Mouse (Mus musculus) intestine, postnatal 0 days (tissue): ENCODE measurements around the gene Shroom1. TPM values are rescaled to one million over a fixed set of nuclear protein-coding genes. Genes with fewer than 3 reads are reported as not detected.

Experiments
- ATAC-seq: fragments of 200-750 bp; cut with Nextera tagmentation; 2 replicates; pipeline ENCODE4 v1.8.0; 2017; ENCODE audit warnings: mild to moderate bottlenecking, moderate TSS enrichment, moderate library complexity
- H3K27ac ChIP-seq: fragments of 300-500 bp; sonication (generic); 2 replicates; pipeline ENCODE4 v1.5.1; 2014; ENCODE audit warnings: mild to moderate bottlenecking, low read depth, low read length, moderate library complexity
- H3K27me3 ChIP-seq: fragments of 300-500 bp; sonication (generic); replicated peaks from 2 replicates; pipeline ENCODE4 v1.6.1; 2014; ENCODE audit warnings: low read length, mixed read lengths; ENCODE audit not compliant: control insufficient read depth, insufficient read depth
- H3K36me3 ChIP-seq: fragments of 300-500 bp; sonication (generic); 2 replicates; pipeline ENCODE4 v1.6.1; 2014; ENCODE audit warnings: mild to moderate bottlenecking, moderate library complexity; ENCODE audit not compliant: control insufficient read depth, insufficient read depth
- H3K4me1 ChIP-seq: fragments of 300-500 bp; sonication (generic); replicated peaks from 2 replicates; pipeline ENCODE4 v1.6.1; 2014; ENCODE audit warnings: antibody characterized with exemption, low read length, mixed read lengths; ENCODE audit not compliant: control insufficient read depth, insufficient read depth
- H3K4me2 ChIP-seq: fragments of 300-500 bp; sonication (generic); replicated peaks from 2 replicates; pipeline ENCODE4 v1.6.1; 2014; ENCODE audit warnings: low read depth, mild to moderate bottlenecking, moderate library complexity
- H3K4me3 ChIP-seq: fragments of 300-500 bp; sonication (generic); 2 replicates; pipeline ENCODE4 v1.5.1; 2014; ENCODE audit warnings: low read depth, low read length
- H3K9ac ChIP-seq: fragments of 300-500 bp; sonication (generic); 2 replicates; pipeline ENCODE4 v1.6.1; 2014; ENCODE audit warnings: mild to moderate bottlenecking, low read depth, low read length
- H3K9me3 ChIP-seq: fragments of 300-500 bp; sonication (generic); 2 replicates; pipeline ENCODE4 v1.6.1; 2016; ENCODE audit warnings: mixed run types; ENCODE audit not compliant: control insufficient read depth
- CTCF ChIP-seq: sonication (generic); IDR thresholded peaks from 2 replicates; pipeline ENCODE4 v1.5.1; 2016; ENCODE audit warnings: low read depth, mild to moderate bottlenecking, control low read depth, antibody characterized with exemption, moderate library complexity
- WGBS: fragments of 180-500 bp; shearing (Covaris S2); extraction: QIAGEN DNeasy Blood & Tissue Kit; methylation state at CpG from one replicate; pipeline ENCODE4 v1.1.7; 2014; 5-methylcytosine and 5-hydroxymethylcytosine counted together
- polyA plus RNA-seq: library from polyadenylated mRNA; unstranded; fragments of >200 nt; fragmentation: Nextera tagmentation; extraction: Ambion mirVana; gene quantifications from 2 replicates; pipeline ENCODE4 v1.2.1, GENCODE M21; 2015

Shroom1 gene
- polyA plus RNA-seq, 1 experiment from 2014 or later: 3.7 TPM

DNA sequence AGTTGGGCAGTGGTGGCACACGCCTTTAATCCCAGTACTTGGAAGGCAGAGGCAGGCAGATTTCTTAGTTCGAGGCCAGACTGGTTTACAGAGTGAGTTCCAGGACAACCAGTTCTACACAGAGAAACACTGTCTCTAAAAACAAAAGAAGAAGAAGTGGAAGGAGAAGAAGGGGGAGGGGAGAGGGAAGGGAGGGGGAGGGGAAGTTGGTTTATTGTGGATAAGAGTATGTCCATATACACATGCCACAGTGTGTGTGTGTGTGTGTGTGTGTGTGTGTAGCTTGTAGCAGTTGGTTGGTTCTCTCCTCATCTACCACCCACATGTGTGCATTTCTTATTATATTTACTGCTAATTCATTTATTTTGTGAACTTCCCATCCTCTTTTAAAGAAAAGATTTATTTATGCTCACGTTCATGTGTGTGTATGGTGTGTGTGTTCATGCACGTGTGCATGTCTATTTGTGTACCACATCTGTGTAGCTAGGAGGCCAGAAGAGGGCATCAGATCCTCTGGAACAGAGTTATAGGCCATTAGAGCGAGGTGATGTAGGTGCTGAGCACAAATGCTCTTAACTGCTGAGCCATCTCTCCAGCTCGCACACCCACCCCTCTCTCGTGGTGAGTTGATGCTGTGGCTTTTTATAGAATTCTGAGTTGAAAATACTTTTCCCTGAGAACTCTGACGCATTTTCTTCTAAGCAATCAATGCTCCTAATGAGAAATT is 45.2 kb downstream of the Shroom1 start:
- no peak overlapping the region for H3K4me2 ChIP-seq
- peak; percentile 38 for TF ChIP-seq CTCF
- 84% methylated on average over 8 of the region's 8 CpGs for WGBS
- no peak overlapping the region for H3K27ac ChIP-seq
- ATAC-seq: no peak
- no peaks in the 10 kb centered on the region for H3K36me3 ChIP-seq
- H3K27me3 ChIP-seq: no peaks in the 10 kb centered on the region
- no peaks in the 10 kb centered on the region for H3K4me1 ChIP-seq
- H3K4me3 ChIP-seq: no peak overlapping the region
- H3K9ac ChIP-seq: no peak overlapping the region
- no peaks in the 10 kb centered on the region for H3K9me3 ChIP-seq

DNA sequence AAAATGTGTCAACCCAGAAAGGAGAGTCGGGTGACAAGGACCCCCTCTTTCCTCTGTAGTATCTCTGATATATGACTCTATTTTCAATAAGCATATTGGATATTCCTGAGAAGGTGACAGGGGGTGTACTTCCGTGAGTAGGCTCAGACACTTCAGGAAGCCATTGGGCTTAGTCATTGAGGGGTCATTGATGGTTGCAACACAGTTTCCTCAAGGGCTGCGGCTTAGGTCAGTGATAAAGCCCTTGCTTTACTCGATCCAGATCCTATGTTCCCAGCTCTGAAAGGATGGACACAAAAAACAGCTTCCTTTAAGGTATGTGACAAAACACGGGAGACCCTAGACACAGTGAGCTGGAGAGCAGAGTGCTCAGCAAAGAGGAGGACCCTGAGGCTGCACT is 46.7 kb downstream of the Shroom1 start:
- WGBS: 66% methylated on average over 5 of the region's 5 CpGs

DNA sequence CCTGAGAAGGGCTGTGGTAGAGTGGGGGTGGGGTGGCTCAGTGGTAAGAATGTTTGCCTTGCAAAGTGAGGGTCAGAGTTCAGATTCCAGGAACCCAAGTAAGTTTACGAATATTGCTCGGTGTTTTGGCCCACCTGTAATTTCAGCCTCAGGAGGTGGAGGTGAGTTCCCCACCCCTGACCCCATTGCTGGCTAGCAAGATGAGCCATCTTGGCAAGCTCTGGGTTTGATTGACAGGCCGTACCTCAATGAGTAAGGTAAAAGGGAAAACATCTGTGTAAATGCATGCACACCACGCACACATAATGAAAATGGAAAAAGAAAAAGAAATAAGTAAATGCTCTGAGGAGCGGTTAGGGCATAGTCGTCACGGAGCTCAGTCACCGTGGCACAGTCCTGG is 47.4 kb downstream of the Shroom1 start:
- TF ChIP-seq CTCF: no peak
- Histone ChIP-seq H3K9ac (no peak overlapping the region), H3K27me3 (no peaks in the 10 kb centered on the region), H3K36me3 (no peaks in the 10 kb centered on the region), H3K27ac (no peak overlapping the region), H3K4me2 (no peak overlapping the region), H3K9me3 (no peaks in the 10 kb centered on the region), H3K4me3 (no peak overlapping the region), H3K4me1 (no peaks in the 10 kb centered on the region)
- no peak for ATAC-seq
- WGBS: 81% methylated on average over 8 of the region's 8 CpGs

More for the DNA sequence above, 46.7 kb downstream of the Shroom1 start:
- Histone ChIP-seq H3K36me3 (no peaks in the 10 kb centered on the region), H3K4me3 (no peak overlapping the region), H3K9me3 (no peaks in the 10 kb centered on the region), H3K27me3 (no peaks in the 10 kb centered on the region), H3K4me2 (no peak overlapping the region), H3K27ac (no peak overlapping the region), H3K4me1 (no peaks in the 10 kb centered on the region), H3K9ac (no peak overlapping the region)
- TF ChIP-seq CTCF: no peak
- ATAC-seq: no peak

DNA sequence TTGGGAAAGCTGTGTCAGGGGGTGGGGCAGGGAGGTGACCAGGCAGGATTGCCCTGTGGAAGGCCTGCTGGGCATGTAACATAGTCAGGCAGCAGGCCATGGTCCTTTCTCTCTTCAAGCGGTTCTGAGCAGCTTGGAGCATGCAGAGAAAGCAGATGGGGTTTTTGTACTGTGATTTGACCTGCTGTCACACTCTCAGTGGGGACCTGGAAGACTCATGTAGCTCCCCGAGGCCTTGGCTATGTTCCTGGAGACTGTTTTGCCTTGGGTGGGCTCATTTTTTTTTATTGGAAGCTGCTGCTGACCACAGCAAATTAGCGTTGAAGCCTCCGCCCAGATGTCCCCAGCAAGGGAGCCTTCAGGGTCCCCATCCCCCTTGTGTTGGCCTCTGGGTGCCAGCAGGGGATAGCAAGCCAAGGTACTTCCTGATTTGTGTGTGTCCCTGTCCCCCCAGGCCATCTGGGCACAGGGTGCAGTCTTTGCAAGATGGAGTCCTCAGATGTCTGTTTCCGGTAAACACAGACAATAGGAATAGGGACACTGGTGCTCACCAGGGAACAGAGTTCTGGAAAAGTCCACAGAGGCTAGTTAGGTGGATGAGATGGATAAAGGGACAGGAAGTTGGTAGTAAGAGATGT is 48.1 kb downstream of the Shroom1 start:
- 79% methylated on average over 5 of the region's 5 CpGs for WGBS
- ATAC-seq: no peak

DNA sequence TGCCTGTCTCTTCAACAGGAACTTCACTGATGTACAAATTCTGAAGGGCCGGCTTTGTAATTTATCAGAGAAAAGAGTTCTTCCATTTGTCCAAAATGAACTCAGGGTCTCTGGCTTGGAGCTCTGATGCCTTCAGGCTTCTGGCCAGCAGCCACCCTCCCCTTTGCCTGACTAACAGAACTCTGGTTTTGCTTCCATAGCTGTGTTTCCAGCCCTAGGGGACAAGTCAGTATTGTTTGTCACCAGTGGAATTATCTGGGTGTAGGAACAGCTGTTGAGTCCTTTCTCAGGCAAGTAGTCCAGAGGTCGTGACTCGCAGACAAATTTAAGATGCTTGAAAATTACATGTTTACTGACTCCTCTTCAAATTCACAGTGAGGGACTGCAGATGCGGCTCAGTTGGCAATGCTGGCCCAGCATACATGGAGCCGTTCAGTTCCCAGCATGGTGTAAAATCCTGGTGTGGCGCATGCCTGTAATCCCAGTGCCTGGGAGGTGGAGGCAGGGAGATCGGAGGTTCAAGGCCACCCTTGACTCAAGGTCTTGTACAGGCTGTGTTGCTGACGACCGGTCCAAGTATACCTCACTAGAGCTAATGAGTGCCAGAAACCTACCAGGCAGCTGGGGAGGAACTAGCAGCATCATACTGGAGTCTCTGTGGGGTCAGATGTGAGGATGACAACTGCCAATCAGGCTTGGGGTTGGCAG is 50.2 kb downstream of the Shroom1 start:
- Histone ChIP-seq H3K9me3 (no peaks in the 10 kb centered on the region), H3K36me3 (no peaks in the 10 kb centered on the region), H3K4me3 (no peak overlapping the region), H3K9ac (no peak overlapping the region), H3K4me2 (no peak overlapping the region), H3K27me3 (no peaks in the 10 kb centered on the region), H3K27ac (no peak overlapping the region), H3K4me1 (no peaks in the 10 kb centered on the region)
- no peak for ATAC-seq
- no peak for TF ChIP-seq CTCF
- WGBS: 72% methylated on average over 9 of the region's 9 CpGs

More for the DNA sequence above, 48.1 kb downstream of the Shroom1 start:
- no peaks in the 10 kb centered on the region for H3K9me3 ChIP-seq
- no peak overlapping the region for H3K4me2 ChIP-seq
- H3K27ac ChIP-seq: no peak overlapping the region
- no peak for TF ChIP-seq CTCF
- H3K27me3 ChIP-seq: no peaks in the 10 kb centered on the region
- no peaks in the 10 kb centered on the region for H3K4me1 ChIP-seq
- no peaks in the 10 kb centered on the region for H3K36me3 ChIP-seq
- H3K9ac ChIP-seq: no peak overlapping the region
- no peak overlapping the region for H3K4me3 ChIP-seq

DNA sequence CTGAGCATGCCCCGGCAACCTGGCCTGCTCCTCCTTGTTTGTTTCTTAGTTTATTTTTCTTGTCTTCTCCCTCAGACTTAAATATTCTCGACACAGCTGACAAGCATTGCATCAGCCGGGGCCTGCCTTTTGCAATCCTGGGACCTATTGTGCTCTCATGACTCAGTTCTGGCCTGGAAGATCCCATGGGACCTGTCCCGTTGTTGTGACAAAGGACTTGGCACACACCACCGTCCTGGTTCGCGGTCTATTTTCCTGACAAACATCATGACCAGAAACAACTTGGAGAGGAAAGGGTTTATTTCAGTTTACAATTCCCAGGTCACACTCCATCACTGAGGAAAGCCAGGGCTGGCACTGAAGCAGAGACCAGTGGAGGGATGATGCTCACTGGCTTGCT is 51.1 kb downstream of the Shroom1 start:
- no peak overlapping the region for H3K4me3 ChIP-seq
- H3K36me3 ChIP-seq: no peaks in the 10 kb centered on the region
- H3K27me3 ChIP-seq: no peaks in the 10 kb centered on the region
- 56% methylated on average over 7 of the region's 7 CpGs for WGBS
- H3K9ac ChIP-seq: no peak overlapping the region
- H3K4me1 ChIP-seq: no peaks in the 10 kb centered on the region
- no peak for ATAC-seq
- H3K4me2 ChIP-seq: no peak overlapping the region
- H3K9me3 ChIP-seq: no peaks in the 10 kb centered on the region
- no peak overlapping the region for H3K27ac ChIP-seq
- no peak for TF ChIP-seq CTCF
